Mouse (Mus musculus) MEL (cell line): ENCODE results near the gene Nfkbil1. TPM values are rescaled to one million over a fixed set of nuclear protein-coding genes. Genes with fewer than 3 reads are reported as not detected.
A peak's percentile ranks its signal among the peaks of the same experiment; 100 is the strongest.

Experiments
- DNase-seq: peaks from one replicate; pipeline ENCODE4 v3.0.0; 2011; ENCODE audit warnings: low read depth, low spot score
- H3K27ac ChIP-seq: 2 replicates; pipeline ENCODE4 v1.5.1; 2012; ENCODE audit warnings: low read depth, mild to moderate bottlenecking, control low read depth, low read length, moderate library complexity; ENCODE audit not compliant: control insufficient read depth
- H3K27me3 ChIP-seq, 2 experiments: fragments of 150-350 bp in 1 of 2; sonication (generic) in 1 of 2; 2 replicates each; pipeline ENCODE4 v1.6.1; 2012; ENCODE audit warnings: low read length in 2 of 2, mild to moderate bottlenecking in 2 of 2, improper control_type of control experiment in 1 of 2, moderate library complexity in 1 of 2; ENCODE audit not compliant: insufficient read depth in 2 of 2, control insufficient read depth in 1 of 2
- H3K36me3 ChIP-seq, 2 experiments: 2 replicates each; pipeline ENCODE4 v1.6.1; 2012 to 2014; ENCODE audit warnings: low read length in 2 of 2, improper control_type of control experiment in 1 of 2, inconsistent platforms in 1 of 2, mild to moderate bottlenecking in 1 of 2; ENCODE audit not compliant: insufficient read depth in 2 of 2, control insufficient read depth in 1 of 2
- H3K4me1 ChIP-seq, 2 experiments: fragments of 150-350 bp in 1 of 2; sonication (generic) in 1 of 2; 2 replicates each; pipeline ENCODE4 v1.6.1; 2012; ENCODE audit warnings: low read length in 2 of 2, improper control_type of control experiment in 1 of 2, mild to moderate bottlenecking in 1 of 2; ENCODE audit not compliant: insufficient read depth in 2 of 2, control insufficient read depth in 1 of 2
- H3K4me3 ChIP-seq, 2 experiments: fragments of 150-350 bp in 1 of 2; sonication (generic) in 1 of 2; 2 replicates each; pipeline ENCODE4 v1.5.1; 2012; ENCODE audit warnings: low read depth in 2 of 2, low read length in 2 of 2, mild to moderate bottlenecking in 2 of 2, moderate library complexity in 2 of 2, control low read depth in 1 of 2, improper control_type of control experiment in 1 of 2; ENCODE audit not compliant: control insufficient read depth in 1 of 2, insufficient read depth in 1 of 2
- H3K79me2 ChIP-seq: 2 replicates; pipeline ENCODE4 v1.6.1; 2012; ENCODE audit warnings: mild to moderate bottlenecking, low read length, moderate library complexity; ENCODE audit not compliant: control insufficient read depth, poor library complexity, insufficient read depth
- H3K9ac ChIP-seq: 2 replicates; pipeline ENCODE4 v1.6.1; 2012; ENCODE audit warnings: low read depth, mild to moderate bottlenecking, control low read depth, low read length, moderate library complexity; ENCODE audit not compliant: control insufficient read depth, poor library complexity, severe bottlenecking
- H3K9me3 ChIP-seq: fragments of 150-350 bp; sonication (generic); replicated peaks from 2 replicates; pipeline ENCODE4 v1.6.1; 2012; ENCODE audit warnings: mild to moderate bottlenecking, low read length, improper control_type of control experiment, moderate library complexity; ENCODE audit not compliant: insufficient read depth
- BHLHE40 ChIP-seq: IDR thresholded peaks from 2 replicates; pipeline ENCODE4 v1.6.1; 2012; ENCODE audit warnings: low read depth, mild to moderate bottlenecking, inconsistent platforms, low read length, improper control_type of control experiment, borderline replicate concordance
- CHD1 ChIP-seq: IDR thresholded peaks from 2 replicates; pipeline ENCODE4 v1.6.1; 2012; ENCODE audit warnings: low read depth, mild to moderate bottlenecking, inconsistent platforms, low read length, improper control_type of control experiment
- CHD2 ChIP-seq: IDR thresholded peaks from 2 replicates; pipeline ENCODE4 v1.6.1; 2011; ENCODE audit warnings: low read length, improper control_type of control experiment
- CTCF ChIP-seq, 3 experiments: IDR thresholded peaks in 2 of 3; conservative IDR thresholded peaks in 1 of 3; 2 replicates each; pipeline ENCODE4 v1.5.1; 2011 to 2012; ENCODE audit warnings: low read length in 3 of 3, low read depth in 2 of 3, mild to moderate bottlenecking in 2 of 3, improper control_type of control experiment in 1 of 3, inconsistent platforms in 1 of 3, mixed read lengths in 1 of 3, moderate library complexity in 1 of 3; ENCODE audit not compliant: control insufficient read depth in 1 of 3, insufficient read depth in 1 of 3, poor library complexity in 1 of 3, severe bottlenecking in 1 of 3
- E2F4 ChIP-seq: IDR thresholded peaks from 2 replicates; pipeline ENCODE4 v1.6.1; 2011; ENCODE audit warnings: low read depth, low read length, improper control_type of control experiment, borderline replicate concordance
- ELF1 ChIP-seq: IDR thresholded peaks from 2 replicates; pipeline ENCODE4 v1.6.1; 2014; ENCODE audit warnings: low read depth, mild to moderate bottlenecking, inconsistent platforms, low read length, improper control_type of control experiment, moderate library complexity
- EP300 ChIP-seq, 2 experiments: IDR thresholded peaks; 2 replicates each; pipeline ENCODE4 v1.6.1; 2011; ENCODE audit warnings: improper control_type of control experiment in 2 of 2, low read length in 2 of 2, low read depth in 1 of 2, mild to moderate bottlenecking in 1 of 2
- GABPA ChIP-seq: IDR thresholded peaks from 2 replicates; pipeline ENCODE4 v1.6.1; 2012; ENCODE audit warnings: low read depth, mild to moderate bottlenecking, inconsistent platforms, low read length, improper control_type of control experiment, moderate library complexity
- GATA1 ChIP-seq: IDR thresholded peaks from 2 replicates; pipeline ENCODE4 v1.6.1; 2011; ENCODE audit warnings: low read depth, low read length, improper control_type of control experiment
- HCFC1 ChIP-seq: IDR thresholded peaks from 2 replicates; pipeline ENCODE4 v1.6.1; 2012; ENCODE audit warnings: low read depth, mild to moderate bottlenecking, inconsistent platforms, low read length, improper control_type of control experiment, moderate library complexity
- JUND ChIP-seq: IDR thresholded peaks from 2 replicates; pipeline ENCODE4 v1.6.1; 2011; ENCODE audit warnings: low read depth, mild to moderate bottlenecking, improper control_type of control experiment, low read length
- KAT2A ChIP-seq: conservative IDR thresholded peaks from 2 replicates; pipeline ENCODE4 v1.6.1; 2012; ENCODE audit warnings: low read depth, low read length, improper control_type of control experiment, inconsistent platforms
- MAX ChIP-seq: IDR thresholded peaks from 2 replicates; pipeline ENCODE4 v1.6.1; 2011; ENCODE audit warnings: low read length, improper control_type of control experiment
- MAZ ChIP-seq: IDR thresholded peaks from 2 replicates; pipeline ENCODE4 v1.6.1; 2012; ENCODE audit warnings: low read depth, mild to moderate bottlenecking, inconsistent platforms, low read length, improper control_type of control experiment
- MEF2A ChIP-seq: IDR thresholded peaks from 2 replicates; pipeline ENCODE4 v1.6.1; 2014; ENCODE audit warnings: low read depth, mild to moderate bottlenecking, inconsistent platforms, low read length, improper control_type of control experiment; ENCODE audit not compliant: poor library complexity, insufficient replicate concordance, severe bottlenecking; ENCODE audit errors: extremely low read depth
- MXI1 ChIP-seq: IDR thresholded peaks from 2 replicates; pipeline ENCODE4 v1.6.1; 2011; ENCODE audit warnings: mild to moderate bottlenecking, low read depth, low read length, improper control_type of control experiment
- MYC ChIP-seq: IDR thresholded peaks from 2 replicates; pipeline ENCODE4 v1.6.1; 2011; ENCODE audit warnings: low read depth, mild to moderate bottlenecking, low read length, improper control_type of control experiment, moderate library complexity
- NELFE ChIP-seq: IDR thresholded peaks from 2 replicates; pipeline ENCODE4 v1.6.1; 2011; ENCODE audit warnings: low read depth, low read length, improper control_type of control experiment
- POLR2A ChIP-seq, 2 experiments: IDR thresholded peaks; 2 replicates each; pipeline ENCODE4 v1.6.1; 2011 to 2012; ENCODE audit warnings: low read length in 2 of 2, mild to moderate bottlenecking in 2 of 2, control low read depth in 1 of 2, improper control_type of control experiment in 1 of 2, low read depth in 1 of 2, moderate library complexity in 1 of 2; ENCODE audit not compliant: control insufficient read depth in 1 of 2, insufficient read depth in 1 of 2, poor library complexity in 1 of 2
- POLR2AphosphoS2 ChIP-seq: IDR thresholded peaks from 2 replicates; pipeline ENCODE4 v1.6.1; 2011; ENCODE audit warnings: low read length, improper control_type of control experiment
- SIN3A ChIP-seq: IDR thresholded peaks from 2 replicates; pipeline ENCODE4 v1.6.1; 2012; ENCODE audit warnings: low read length, improper control_type of control experiment, inconsistent platforms
- SMC3 ChIP-seq: IDR thresholded peaks from 2 replicates; pipeline ENCODE4 v1.6.1; 2011; ENCODE audit warnings: low read depth, low read length, improper control_type of control experiment
- TAL1 ChIP-seq: IDR thresholded peaks from 2 replicates; pipeline ENCODE4 v1.6.1; 2012; ENCODE audit warnings: mild to moderate bottlenecking, inconsistent platforms, low read length, moderate library complexity, mixed read lengths
- TBP ChIP-seq: IDR thresholded peaks from 2 replicates; pipeline ENCODE4 v1.8.0; 2011; ENCODE audit warnings: low read depth, low read length, improper control_type of control experiment
- TCF12 ChIP-seq: IDR thresholded peaks from 2 replicates; pipeline ENCODE4 v1.6.1; 2014; ENCODE audit warnings: low read depth, mild to moderate bottlenecking, inconsistent platforms, low read length, improper control_type of control experiment, moderate library complexity
- UBTF ChIP-seq: IDR thresholded peaks from 2 replicates; pipeline ENCODE4 v1.6.1; 2012; ENCODE audit warnings: low read depth, mild to moderate bottlenecking, inconsistent platforms, low read length, improper control_type of control experiment, moderate library complexity, borderline replicate concordance; ENCODE audit not compliant: insufficient read depth
- USF1 ChIP-seq: IDR thresholded peaks from 2 replicates; pipeline ENCODE4 v1.6.1; 2014; ENCODE audit warnings: low read depth, mild to moderate bottlenecking, inconsistent platforms, low read length, improper control_type of control experiment, moderate library complexity
- USF2 ChIP-seq, 2 experiments: IDR thresholded peaks; 2 replicates each; pipeline ENCODE4 v1.6.1; 2011 to 2012; ENCODE audit warnings: improper control_type of control experiment in 2 of 2, low read length in 2 of 2, borderline replicate concordance in 1 of 2, inconsistent platforms in 1 of 2, low read depth in 1 of 2, mild to moderate bottlenecking in 1 of 2; ENCODE audit not compliant: insufficient read depth in 1 of 2
- ZC3H11A ChIP-seq: IDR thresholded peaks from 2 replicates; pipeline ENCODE4 v1.6.1; 2012; ENCODE audit warnings: low read depth, mild to moderate bottlenecking, inconsistent platforms, low read length, improper control_type of control experiment
- ZKSCAN1 ChIP-seq: IDR thresholded peaks from 2 replicates; pipeline ENCODE4 v1.6.1; 2012; ENCODE audit warnings: low read depth, mild to moderate bottlenecking, inconsistent platforms, low read length, improper control_type of control experiment, moderate library complexity
- ZMIZ1 ChIP-seq: IDR thresholded peaks from 2 replicates; pipeline ENCODE4 v1.6.1; 2012; ENCODE audit warnings: low read depth, mild to moderate bottlenecking, inconsistent platforms, low read length, improper control_type of control experiment, moderate library complexity
- ZNF384 ChIP-seq: IDR thresholded peaks from 2 replicates; pipeline ENCODE4 v1.6.1; 2012; ENCODE audit warnings: low read depth, mild to moderate bottlenecking, inconsistent platforms, low read length, improper control_type of control experiment
- polyA plus RNA-seq, 2 experiments: library from polyadenylated mRNA; stranded (reverse) in 1 of 2; unstranded in 1 of 2; fragments of >175 nt in 1 of 2; fragments of >200 nt in 1 of 2; gene quantifications; 2 replicates each; pipeline versions ENCODE4 v1.2.1 to v1.2.4; 2012; ENCODE audit warnings: low replicate concordance in 2 of 2, low read depth in 1 of 2; ENCODE audit not compliant: insufficient read length in 2 of 2, insufficient read depth in 1 of 2, missing spikeins in 1 of 2
- total RNA-seq: library from RNA; depleted of rRNA; stranded (reverse); fragments of 300-350 nt; gene quantifications from 2 replicates; pipeline ENCODE4 v1.2.3, GENCODE M21; 2012

Gene Nfkbil1
- total and polyA plus RNA-seq, 3 experiments = 10.3 to 26.0 TPM; not detected in 1

DNA sequence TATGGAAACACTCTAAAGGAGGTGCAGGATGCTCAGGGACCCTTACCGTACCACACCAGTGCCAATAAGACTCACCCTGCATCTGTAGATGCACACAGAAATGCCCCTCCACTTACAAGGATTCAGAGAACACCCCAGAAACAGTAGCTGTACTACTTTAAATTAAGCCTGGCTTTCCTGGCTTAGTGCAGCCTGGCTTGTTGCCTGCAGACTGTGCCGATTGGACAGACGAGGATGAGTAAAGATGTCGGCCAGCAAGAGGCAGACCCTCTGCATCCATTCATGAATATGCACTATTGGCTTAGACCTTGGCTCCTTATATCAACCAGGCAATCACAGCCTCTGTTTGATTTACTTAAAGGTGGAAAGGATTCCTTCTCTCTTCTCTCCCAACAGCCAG is 24.0 kb upstream of the Nfkbil1 start (continued):
- TF ChIP-seq MAX = no peak

DNA sequence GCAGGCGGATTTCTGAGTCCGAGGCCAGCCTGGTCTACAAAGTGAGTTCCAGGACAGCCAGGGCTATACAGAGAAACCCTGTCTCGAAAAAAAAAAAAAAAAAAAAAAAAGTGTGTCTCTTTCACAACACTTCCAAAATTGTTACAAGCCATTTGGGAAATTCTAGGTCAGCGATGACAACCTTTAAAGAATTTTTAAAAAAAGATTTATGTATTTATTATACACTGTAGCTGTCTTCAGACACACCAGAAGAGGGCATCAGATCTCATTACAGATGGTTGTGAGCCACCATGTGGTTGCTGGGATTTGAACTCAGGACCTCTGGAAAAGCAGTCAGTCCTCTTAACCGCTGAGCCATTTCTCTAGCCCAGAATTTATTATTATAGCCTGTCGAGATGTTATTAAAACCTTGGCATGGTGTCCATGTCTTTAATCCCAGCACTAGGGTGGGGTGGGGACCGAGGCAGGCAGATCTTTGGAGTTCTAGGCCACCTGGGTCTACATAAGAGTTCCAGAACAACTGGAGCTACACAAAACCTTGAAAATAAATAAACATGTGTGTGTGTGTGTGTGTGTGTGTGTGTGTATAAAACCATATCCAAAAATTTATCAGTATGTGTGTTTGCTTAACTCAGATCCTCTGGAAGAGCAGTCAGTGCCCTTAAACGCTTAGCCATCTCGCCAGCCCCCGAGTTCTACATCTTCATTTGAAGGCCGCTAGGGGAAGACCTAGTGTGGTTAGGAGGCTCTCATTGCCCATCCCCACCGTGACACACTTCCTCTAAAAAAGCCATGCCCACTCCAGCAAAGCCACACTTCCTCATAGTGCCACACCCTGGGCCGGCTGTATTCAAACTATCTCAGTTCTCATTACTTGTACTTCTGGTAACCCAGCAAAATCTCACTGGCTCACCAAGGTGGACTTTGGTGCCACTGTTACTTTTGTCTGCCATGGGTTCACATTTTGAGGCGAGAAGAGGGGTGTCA is 23.2 kb upstream of the Nfkbil1 start:
- Histone ChIP-seq H3K9me3 (no peaks in the 10 kb centered on the region), H3K4me1 (peaks cover 7 to 19% of the 10 kb centered on the region in 2 experiments), H3K27ac (peak overlapping the region; percentile 63), H3K36me3 (peaks cover 0 to 8% of the 10 kb centered on the region in 2 experiments; a peak in 1 of 4 replicates), H3K27me3 (no peaks in the 10 kb centered on the region), H3K4me3 (peak overlapping the region; percentile 15 to 47), H3K9ac (peak overlapping the region; percentile 50), H3K79me2 (peaks cover 3% of the 10 kb centered on the region; the same call in 1 of the 2 replicates)
- peak; percentile 100 for DNase-seq
- TF ChIP-seq GATA1 = 0 out of 2 replicates have a peak, but pooled peaks have one; percentile 29
- TF ChIP-seq TCF12 = peak; percentile 80
- peak; percentile 67 to 88; a peak in 3 of 4 replicates for TF ChIP-seq POLR2A (IDR thresholded peaks at IDR 0.05; ENCODE audit: control insufficient read depth in 1 of 2, insufficient read depth in 1 of 2, low read depth in 1 of 2, low read length in 2 of 2, poor library complexity in 1 of 2)
- peak; percentile 77 for TF ChIP-seq POLR2AphosphoS2
- peak; percentile 85 for TF ChIP-seq NELFE
- peak; percentile 43; the same call in 1 of the 2 replicates for TF ChIP-seq ZKSCAN1
- TF ChIP-seq EP300 (IDR thresholded peaks at IDR 0.05; ENCODE audit: low read depth in 1 of 2, low read length in 2 of 2) = peak in 1 of 2 experiments; percentile 73; a peak in 2 of 4 replicates
- peak; percentile 66 for TF ChIP-seq ZMIZ1
- peak; percentile 59 for TF ChIP-seq KAT2A
- TF ChIP-seq BHLHE40 = no peak; the same call in 1 of the 2 replicates
- TF ChIP-seq CHD1 = no peak
- TF ChIP-seq USF1 = peak; percentile 58
- TF ChIP-seq JUND = peak; percentile 70
- TF ChIP-seq ZC3H11A = no peak; the same call in 1 of the 2 replicates
- peak; percentile 89 for TF ChIP-seq MAX
- TF ChIP-seq MYC = peak; percentile 93
- TF ChIP-seq E2F4 = no peak
- peak; percentile 85 for TF ChIP-seq ZNF384
- 0 out of 2 replicates have a peak, but pooled peaks have one; percentile 67 for TF ChIP-seq UBTF
- TF ChIP-seq SIN3A = peak; percentile 97
- peak; percentile 45 for TF ChIP-seq SMC3
- TF ChIP-seq MEF2A = no peak
- peak; percentile 43; the same call in 1 of the 2 replicates for TF ChIP-seq CHD2
- peak; percentile 95 for TF ChIP-seq ELF1
- TF ChIP-seq CTCF (IDR thresholded peaks at IDR 0.05 in 2 of 3, conservative IDR thresholded peaks at IDR 0.05 in 1 of 3; ENCODE audit: control insufficient read depth in 1 of 3, insufficient read depth in 1 of 3, low read depth in 2 of 3, low read length in 3 of 3, poor library complexity in 1 of 3, severe bottlenecking in 1 of 3) = peak; percentile 60 to 80 (median 61)
- TF ChIP-seq TBP = peak; percentile 92
- no peak for TF ChIP-seq USF2 (IDR thresholded peaks at IDR 0.05; ENCODE audit: borderline replicate concordance in 1 of 2, insufficient read depth in 1 of 2, low read depth in 1 of 2, low read length in 2 of 2)
- peak; percentile 66 for TF ChIP-seq GABPA
- peak; percentile 87 for TF ChIP-seq HCFC1
- TF ChIP-seq TAL1 = no peak
- peak; percentile 93 for TF ChIP-seq MAZ
- TF ChIP-seq MXI1 = peak; percentile 95
